19 mouse cellular contexts compared by ENCODE assay signal in the genomic region with DNA sequence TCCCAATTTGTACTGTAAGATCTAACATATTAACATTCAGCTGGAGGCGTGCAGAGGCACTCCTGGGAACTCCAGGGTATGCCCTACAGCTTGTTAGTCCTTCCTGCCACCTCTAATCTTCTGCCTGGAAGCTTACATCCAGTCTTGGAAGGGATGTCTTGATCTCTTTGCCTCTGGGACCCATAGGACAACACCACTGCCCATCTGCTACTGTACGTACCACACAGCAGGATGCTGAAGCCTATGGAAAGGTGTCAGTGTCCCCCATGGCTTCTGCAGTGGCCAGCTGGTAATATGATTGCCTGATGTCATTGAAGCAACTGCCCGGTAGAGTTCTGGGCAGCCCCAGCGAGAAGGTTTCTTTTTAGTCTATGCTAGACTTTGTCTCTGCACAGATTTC. TPM values are rescaled to one million over a fixed set of nuclear protein-coding genes. Genes with fewer than 3 reads are reported as not detected.
"Had no signal": no experiment of that assay in that cellular context is flagged by ENCODE, and none has a peak within 500 bp of the region (broad histone marks: within the 10 kb centered on the region; RNA-seq: fewer than 3 reads in every experiment).

No protein-coding gene starts in this region.

- H3K9me3 ChIP-seq: liver, embryonic 15.5 days; midbrain, embryonic 13.5 days; neural tube, embryonic 12.5 days; stomach, embryonic 15.5 days had no signal

- H3K27ac ChIP-seq: kidney, postnatal 0 days; liver, embryonic 15.5 days; midbrain, embryonic 13.5 days; neural tube, embryonic 12.5 days; stomach, embryonic 15.5 days had no signal

- H3K4me1 ChIP-seq: liver, embryonic 15.5 days; midbrain, embryonic 13.5 days; neural tube, embryonic 12.5 days had no signal

- H3K27me3 ChIP-seq: liver, embryonic 15.5 days; midbrain, embryonic 13.5 days; neural tube, embryonic 12.5 days; stomach, embryonic 15.5 days had no signal

- DNase-seq: kidney, adult 11 months; kidney, adult 9 months; kidney, postnatal 36 days; layer of hippocampus, adult 9-11 months; layer of hippocampus, postnatal 36 days; lung, adult 2 months; lung, postnatal 14 days; right cerebral cortex, postnatal 14 days; thymus, adult 2 months; thymus, postnatal 25 days had no signal

- H3K4me3 ChIP-seq: liver, embryonic 15.5 days; midbrain, embryonic 13.5 days; neural tube, embryonic 12.5 days; stomach, embryonic 15.5 days had no signal

- H3K36me3 ChIP-seq: liver, embryonic 15.5 days; midbrain, embryonic 13.5 days; neural tube, embryonic 12.5 days; stomach, embryonic 15.5 days had no signal

RNA-seq across cellular contexts. Expression of gene Palm2, which starts 52.7 kb away (rescaled TPM):
- total RNA-seq: megakaryocyte progenitor cell, adult 5-6 weeks; monocyte, adult 5-6 weeks; neutrophil, adult 5-6 weeks had no signal
- polyA plus RNA-seq: spleen, adult 2 months had no signal
